Mouse (Mus musculus) MEL (cell line): ENCODE results near the gene Bach2. TPM values are rescaled to one million over a fixed set of nuclear protein-coding genes. Genes with fewer than 3 reads are reported as not detected.

Experiments used
- DNase-seq: peaks from one replicate; pipeline ENCODE4 v3.0.0; 2011; ENCODE audit warnings: low read depth, low spot score
- H3K27ac ChIP-seq: 2 replicates; pipeline ENCODE4 v1.5.1; 2012; ENCODE audit warnings: low read depth, mild to moderate bottlenecking, control low read depth, low read length, moderate library complexity; ENCODE audit not compliant: control insufficient read depth
- H3K27me3 ChIP-seq, 2 experiments: fragments of 150-350 bp in 1 of 2; sonication (generic) in 1 of 2; 2 replicates each; pipeline ENCODE4 v1.6.1; 2012; ENCODE audit warnings: low read length in 2 of 2, mild to moderate bottlenecking in 2 of 2, improper control_type of control experiment in 1 of 2, moderate library complexity in 1 of 2; ENCODE audit not compliant: insufficient read depth in 2 of 2, control insufficient read depth in 1 of 2
- H3K36me3 ChIP-seq, 2 experiments: 2 replicates each; pipeline ENCODE4 v1.6.1; 2012 to 2014; ENCODE audit warnings: low read length in 2 of 2, improper control_type of control experiment in 1 of 2, inconsistent platforms in 1 of 2, mild to moderate bottlenecking in 1 of 2; ENCODE audit not compliant: insufficient read depth in 2 of 2, control insufficient read depth in 1 of 2
- H3K4me1 ChIP-seq, 2 experiments: fragments of 150-350 bp in 1 of 2; sonication (generic) in 1 of 2; 2 replicates each; pipeline ENCODE4 v1.6.1; 2012; ENCODE audit warnings: low read length in 2 of 2, improper control_type of control experiment in 1 of 2, mild to moderate bottlenecking in 1 of 2; ENCODE audit not compliant: insufficient read depth in 2 of 2, control insufficient read depth in 1 of 2
- H3K4me3 ChIP-seq, 2 experiments: fragments of 150-350 bp in 1 of 2; sonication (generic) in 1 of 2; 2 replicates each; pipeline ENCODE4 v1.5.1; 2012; ENCODE audit warnings: low read depth in 2 of 2, low read length in 2 of 2, mild to moderate bottlenecking in 2 of 2, moderate library complexity in 2 of 2, control low read depth in 1 of 2, improper control_type of control experiment in 1 of 2; ENCODE audit not compliant: control insufficient read depth in 1 of 2, insufficient read depth in 1 of 2
- H3K79me2 ChIP-seq: 2 replicates; pipeline ENCODE4 v1.6.1; 2012; ENCODE audit warnings: mild to moderate bottlenecking, low read length, moderate library complexity; ENCODE audit not compliant: control insufficient read depth, poor library complexity, insufficient read depth
- H3K9ac ChIP-seq: 2 replicates; pipeline ENCODE4 v1.6.1; 2012; ENCODE audit warnings: low read depth, mild to moderate bottlenecking, control low read depth, low read length, moderate library complexity; ENCODE audit not compliant: control insufficient read depth, poor library complexity, severe bottlenecking
- H3K9me3 ChIP-seq: fragments of 150-350 bp; sonication (generic); replicated peaks from 2 replicates; pipeline ENCODE4 v1.6.1; 2012; ENCODE audit warnings: mild to moderate bottlenecking, low read length, improper control_type of control experiment, moderate library complexity; ENCODE audit not compliant: insufficient read depth
- CHD1 ChIP-seq: IDR thresholded peaks from 2 replicates; pipeline ENCODE4 v1.6.1; 2012; ENCODE audit warnings: low read depth, mild to moderate bottlenecking, inconsistent platforms, low read length, improper control_type of control experiment
- CHD2 ChIP-seq: IDR thresholded peaks from 2 replicates; pipeline ENCODE4 v1.6.1; 2011; ENCODE audit warnings: low read length, improper control_type of control experiment
- ELF1 ChIP-seq: IDR thresholded peaks from 2 replicates; pipeline ENCODE4 v1.6.1; 2014; ENCODE audit warnings: low read depth, mild to moderate bottlenecking, inconsistent platforms, low read length, improper control_type of control experiment, moderate library complexity
- EP300 ChIP-seq, 2 experiments: IDR thresholded peaks; 2 replicates each; pipeline ENCODE4 v1.6.1; 2011; ENCODE audit warnings: improper control_type of control experiment in 2 of 2, low read length in 2 of 2, low read depth in 1 of 2, mild to moderate bottlenecking in 1 of 2
- ETS1 ChIP-seq: IDR thresholded peaks from 2 replicates; pipeline ENCODE4 v1.6.1; 2012; ENCODE audit warnings: low read depth, mild to moderate bottlenecking, inconsistent platforms, low read length, improper control_type of control experiment, moderate library complexity
- GABPA ChIP-seq: IDR thresholded peaks from 2 replicates; pipeline ENCODE4 v1.6.1; 2012; ENCODE audit warnings: low read depth, mild to moderate bottlenecking, inconsistent platforms, low read length, improper control_type of control experiment, moderate library complexity
- HCFC1 ChIP-seq: IDR thresholded peaks from 2 replicates; pipeline ENCODE4 v1.6.1; 2012; ENCODE audit warnings: low read depth, mild to moderate bottlenecking, inconsistent platforms, low read length, improper control_type of control experiment, moderate library complexity
- JUND ChIP-seq: IDR thresholded peaks from 2 replicates; pipeline ENCODE4 v1.6.1; 2011; ENCODE audit warnings: low read depth, mild to moderate bottlenecking, improper control_type of control experiment, low read length
- MAFK ChIP-seq: IDR thresholded peaks from 2 replicates; pipeline ENCODE4 v1.6.1; 2011; ENCODE audit warnings: low read depth, mild to moderate bottlenecking, low read length, improper control_type of control experiment, borderline replicate concordance
- MAX ChIP-seq: IDR thresholded peaks from 2 replicates; pipeline ENCODE4 v1.6.1; 2011; ENCODE audit warnings: low read length, improper control_type of control experiment
- MEF2A ChIP-seq: IDR thresholded peaks from 2 replicates; pipeline ENCODE4 v1.6.1; 2014; ENCODE audit warnings: low read depth, mild to moderate bottlenecking, inconsistent platforms, low read length, improper control_type of control experiment; ENCODE audit not compliant: poor library complexity, insufficient replicate concordance, severe bottlenecking; ENCODE audit errors: extremely low read depth
- MXI1 ChIP-seq: IDR thresholded peaks from 2 replicates; pipeline ENCODE4 v1.6.1; 2011; ENCODE audit warnings: mild to moderate bottlenecking, low read depth, low read length, improper control_type of control experiment
- MYC ChIP-seq: IDR thresholded peaks from 2 replicates; pipeline ENCODE4 v1.6.1; 2011; ENCODE audit warnings: low read depth, mild to moderate bottlenecking, low read length, improper control_type of control experiment, moderate library complexity
- NELFE ChIP-seq: IDR thresholded peaks from 2 replicates; pipeline ENCODE4 v1.6.1; 2011; ENCODE audit warnings: low read depth, low read length, improper control_type of control experiment
- NRF1 ChIP-seq: IDR thresholded peaks from 2 replicates; pipeline ENCODE4 v1.6.1; 2014; ENCODE audit warnings: low read depth, mild to moderate bottlenecking, inconsistent platforms, low read length, improper control_type of control experiment, moderate library complexity; ENCODE audit not compliant: poor library complexity, insufficient read depth, severe bottlenecking
- POLR2AphosphoS2 ChIP-seq: IDR thresholded peaks from 2 replicates; pipeline ENCODE4 v1.6.1; 2011; ENCODE audit warnings: low read length, improper control_type of control experiment
- RCOR1 ChIP-seq: IDR thresholded peaks from 2 replicates; pipeline ENCODE4 v1.6.1; 2012; ENCODE audit warnings: low read depth, mild to moderate bottlenecking, inconsistent platforms, low read length, improper control_type of control experiment
- SIN3A ChIP-seq: IDR thresholded peaks from 2 replicates; pipeline ENCODE4 v1.6.1; 2012; ENCODE audit warnings: low read length, improper control_type of control experiment, inconsistent platforms
- TCF12 ChIP-seq: IDR thresholded peaks from 2 replicates; pipeline ENCODE4 v1.6.1; 2014; ENCODE audit warnings: low read depth, mild to moderate bottlenecking, inconsistent platforms, low read length, improper control_type of control experiment, moderate library complexity
- UBTF ChIP-seq: IDR thresholded peaks from 2 replicates; pipeline ENCODE4 v1.6.1; 2012; ENCODE audit warnings: low read depth, mild to moderate bottlenecking, inconsistent platforms, low read length, improper control_type of control experiment, moderate library complexity, borderline replicate concordance; ENCODE audit not compliant: insufficient read depth
- USF1 ChIP-seq: IDR thresholded peaks from 2 replicates; pipeline ENCODE4 v1.6.1; 2014; ENCODE audit warnings: low read depth, mild to moderate bottlenecking, inconsistent platforms, low read length, improper control_type of control experiment, moderate library complexity
- USF2 ChIP-seq, 2 experiments: IDR thresholded peaks; 2 replicates each; pipeline ENCODE4 v1.6.1; 2011 to 2012; ENCODE audit warnings: improper control_type of control experiment in 2 of 2, low read length in 2 of 2, borderline replicate concordance in 1 of 2, inconsistent platforms in 1 of 2, low read depth in 1 of 2, mild to moderate bottlenecking in 1 of 2; ENCODE audit not compliant: insufficient read depth in 1 of 2
- polyA plus RNA-seq, 2 experiments: library from polyadenylated mRNA; stranded (reverse) in 1 of 2; unstranded in 1 of 2; fragments of >175 nt in 1 of 2; fragments of >200 nt in 1 of 2; gene quantifications; 2 replicates each; pipeline versions ENCODE4 v1.2.1 to v1.2.4; 2012; ENCODE audit warnings: low replicate concordance in 2 of 2, low read depth in 1 of 2; ENCODE audit not compliant: insufficient read length in 2 of 2, insufficient read depth in 1 of 2, missing spikeins in 1 of 2
- total RNA-seq: library from RNA; depleted of rRNA; stranded (reverse); fragments of 300-350 nt; gene quantifications from 2 replicates; pipeline ENCODE4 v1.2.3, GENCODE M21; 2012

The Bach2 gene
- total and polyA plus RNA-seq, 3 experiments, result 0.04 TPM; not detected in 2

DNA sequence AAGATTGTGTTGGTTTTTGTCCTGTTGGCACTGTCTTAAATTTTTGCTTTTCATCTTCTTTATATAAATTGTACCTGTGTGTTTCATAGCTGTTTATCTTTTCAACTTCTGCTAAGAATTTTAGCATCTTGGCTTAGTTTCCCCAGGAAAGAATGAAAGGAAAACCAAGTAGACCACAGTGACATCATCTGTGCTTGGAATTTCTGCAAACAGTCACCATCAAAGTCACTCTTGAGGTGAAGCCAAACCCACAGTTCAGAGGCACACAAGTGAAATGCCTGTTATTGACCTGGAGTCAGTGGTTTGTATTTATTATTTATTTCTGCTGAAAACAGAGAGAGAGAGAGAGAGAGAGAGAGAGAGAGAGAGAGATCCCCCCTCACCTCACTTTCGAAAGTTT lies 95.5 kb downstream of the Bach2 start:
- H3K27me3 ChIP-seq, result peaks cover 0 to 2% of the 10 kb centered on the region in 2 experiments; a peak in 1 of 4 replicates

DNA sequence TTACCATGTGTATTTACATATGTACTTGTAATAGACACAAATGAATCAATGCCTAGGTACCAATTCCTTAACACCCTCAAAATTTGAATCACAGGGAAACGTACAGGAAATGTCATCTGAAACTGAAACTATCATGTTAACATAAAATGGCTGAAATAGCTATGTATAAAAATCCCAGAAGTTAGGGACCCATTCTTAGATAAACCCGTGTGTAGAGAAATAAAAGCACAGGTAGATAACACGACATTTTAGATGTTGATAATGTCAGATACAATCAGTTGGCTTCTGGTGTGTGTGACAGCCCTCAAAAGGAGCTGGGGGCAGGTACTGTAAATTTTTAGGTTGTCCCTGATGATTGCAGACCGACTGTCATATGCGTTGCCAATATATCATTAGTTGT lies 96.2 kb downstream of the Bach2 start:
- Histone ChIP-seq H3K27me3 (peaks cover 0 to 2% of the 10 kb centered on the region in 2 experiments; a peak in 1 of 4 replicates), H3K4me3 (no peak overlapping the region), H3K9me3 (no peaks in the 10 kb centered on the region), H3K9ac (no peak overlapping the region), H3K4me1 (peaks cover 2 to 6% of the 10 kb centered on the region in 2 experiments; a peak in 2 of 4 replicates), H3K36me3 (peaks cover 0 to 3% of the 10 kb centered on the region in 2 experiments; a peak in 2 of 4 replicates), H3K27ac (no peak overlapping the region), H3K79me2 (no peaks in the 10 kb centered on the region)
- DNase-seq, result no peak
- no peak for TF ChIP-seq RCOR1
- TF ChIP-seq ETS1, result no peak
- TF ChIP-seq MYC, result no peak
- no peak for TF ChIP-seq EP300 (IDR thresholded peaks at IDR 0.05; ENCODE audit: low read depth in 1 of 2, low read length in 2 of 2)
- TF ChIP-seq SIN3A, result no peak
- no peak for TF ChIP-seq USF1
- no peak for TF ChIP-seq JUND
- no peak for TF ChIP-seq TCF12
- TF ChIP-seq MAX, result no peak
- no peak for TF ChIP-seq HCFC1
- no peak for TF ChIP-seq ELF1
- TF ChIP-seq UBTF, result no peak
- TF ChIP-seq NELFE, result no peak
- no peak for TF ChIP-seq NRF1
- no peak for TF ChIP-seq POLR2AphosphoS2

More for the DNA sequence above, 95.5 kb downstream of the Bach2 start:
- Histone ChIP-seq H3K9me3 (no peaks in the 10 kb centered on the region), H3K4me3 (no peak overlapping the region), H3K9ac (no peak overlapping the region), H3K36me3 (peaks cover 0 to 3% of the 10 kb centered on the region in 2 experiments; a peak in 2 of 4 replicates), H3K4me1 (peaks cover 2 to 6% of the 10 kb centered on the region in 2 experiments; a peak in 2 of 4 replicates), H3K79me2 (no peaks in the 10 kb centered on the region), H3K27ac (no peak overlapping the region)
- DNase-seq, result no peak
- TF ChIP-seq CHD2, result no peak
- no peak for TF ChIP-seq CHD1
- TF ChIP-seq HCFC1, result no peak
- TF ChIP-seq MXI1, result no peak
- TF ChIP-seq POLR2AphosphoS2, result no peak
- TF ChIP-seq MAFK, result no peak
- no peak for TF ChIP-seq EP300 (IDR thresholded peaks at IDR 0.05; ENCODE audit: low read depth in 1 of 2, low read length in 2 of 2)
- TF ChIP-seq UBTF, result no peak
- TF ChIP-seq MEF2A, result no peak
- TF ChIP-seq ETS1, result no peak
- TF ChIP-seq GABPA, result no peak
- no peak for TF ChIP-seq MAX
- no peak for TF ChIP-seq USF2 (IDR thresholded peaks at IDR 0.05; ENCODE audit: borderline replicate concordance in 1 of 2, insufficient read depth in 1 of 2, low read depth in 1 of 2, low read length in 2 of 2)
- no peak for TF ChIP-seq SIN3A
- no peak for TF ChIP-seq MYC
